ENCODE assay signal across 27 mouse cellular contexts in genomic region chr17:10198231-10198630, GRCm38 (mm10).
DNase-seq lines count a peak whose midpoint lies in the region; ATAC-seq and TF ChIP-seq lines count a peak whose summit lies in the region.
"Had no signal": no experiment of that assay in that cellular context is flagged by ENCODE, and none has a peak within 500 bp of the region (broad histone marks: within the 10 kb centered on the region; RNA-seq: fewer than 3 reads in every experiment).

No protein-coding gene starts in this region.

- 97% methylated on average over 3 of the region's 3 CpGs for WGBS in forebrain, embryonic 14.5 days
- WGBS in forebrain, embryonic 15.5 days, result 89% methylated on average over 3 of the region's 3 CpGs
- 94% methylated on average over 3 of the region's 3 CpGs for WGBS in neural tube, embryonic 13.5 days
- WGBS in olfactory bulb, adult 2 months, result 75% methylated on average over 3 of the region's 3 CpGs

- no peak for TF ChIP-seq POLR2A in olfactory bulb, adult 2 months (IDR thresholded peaks at IDR 0.05; ENCODE audit: insufficient read depth, low read depth, low read length)

- H3K27ac ChIP-seq in forebrain, embryonic 14.5 days (ENCODE audit: low read depth, low read length), result no peak overlapping the region
- no peak overlapping the region for H3K27ac ChIP-seq in forebrain, embryonic 15.5 days (replicated peaks)
- 0 out of 2 replicates have a peak overlapping the region, but pooled peaks have one; percentile 16 for H3K27ac ChIP-seq in neural tube, embryonic 13.5 days (replicated peaks)
- peak overlapping the region; percentile 57; the same call in 1 of the 2 replicates for H3K27ac ChIP-seq in olfactory bulb, adult 2 months (ENCODE audit: insufficient read depth, low read depth, low read length)
- H3K27ac ChIP-seq: forebrain, embryonic 12.5 days; gastrocnemius, adult 2 months; hindbrain, embryonic 12.5 days had no signal

- no peaks in the 10 kb centered on the region for H3K9me3 ChIP-seq in forebrain, embryonic 14.5 days (replicated peaks; ENCODE audit: control insufficient read depth, low read length)
- H3K9me3 ChIP-seq in forebrain, embryonic 15.5 days, result no peaks in the 10 kb centered on the region
- no peaks in the 10 kb centered on the region for H3K9me3 ChIP-seq in neural tube, embryonic 13.5 days
- H3K9me3 ChIP-seq: G1E had no signal

- no peak for DNase-seq in forebrain, embryonic 14.5 days (ENCODE audit: low spot score)
- DNase-seq in neural tube, embryonic 10.5 days (ENCODE audit: extremely low spot score, low spot score), result no peak
- DNase-seq in cerebellum, adult 9-11 months, result no peak
- DNase-seq in ovary, adult 18-20 months (ENCODE audit: low spot score), result no peak
- DNase-seq: adrenal gland, postnatal 10 days; adrenal gland, postnatal 36 days; B cell, adult 2 months; cerebellum, adult 11 months; cerebellum, adult 2 months; cerebellum, postnatal 10 days; cerebellum, postnatal 36 days; embryo, embryonic 11 days; forebrain, postnatal 0 days; gastrocnemius, adult 2 months; gastrocnemius, postnatal 14 days had no signal

- H3K4me3 ChIP-seq in forebrain, embryonic 14.5 days (ENCODE audit: low read depth, low read length), result no peak overlapping the region
- H3K4me3 ChIP-seq in forebrain, embryonic 15.5 days, result no peak overlapping the region
- no peak overlapping the region for H3K4me3 ChIP-seq in neural tube, embryonic 13.5 days
- no peak overlapping the region for H3K4me3 ChIP-seq in olfactory bulb, adult 2 months (ENCODE audit: insufficient read depth, low read depth, low read length)
- H3K4me3 ChIP-seq: erythroblast, embryonic 14.5 days; forebrain, embryonic 12.5 days; gastrocnemius, adult 2 months; hindbrain, embryonic 12.5 days had no signal

- no peak for TF ChIP-seq CTCF in olfactory bulb, adult 2 months (IDR thresholded peaks at IDR 0.05; ENCODE audit: insufficient read depth, low read depth, low read length)

- no peak overlapping the region for H3K4me2 ChIP-seq in forebrain, embryonic 14.5 days (ENCODE audit: low read length)
- no peak overlapping the region for H3K4me2 ChIP-seq in forebrain, embryonic 15.5 days (replicated peaks)
- no peak overlapping the region for H3K4me2 ChIP-seq in neural tube, embryonic 13.5 days
- H3K4me2 ChIP-seq: forebrain, embryonic 12.5 days; heart, embryonic 11.5 days; hindbrain, embryonic 12.5 days had no signal

- ATAC-seq in forebrain, embryonic 14.5 days, result 0 out of 2 replicates have a peak, but pooled peaks have one; percentile 27
- no peak for ATAC-seq in forebrain, embryonic 15.5 days (replicated peaks)
- ATAC-seq in neural tube, embryonic 13.5 days (ENCODE audit: low read depth), result no peak
- ATAC-seq: forebrain, postnatal 0 days; hindbrain, embryonic 16.5 days; inflammation-experienced regulatory T-cells, adult 6 months; Patski had no signal

- no peaks in the 10 kb centered on the region for H3K4me1 ChIP-seq in forebrain, embryonic 14.5 days (ENCODE audit: control insufficient read depth, insufficient read depth, low read length)
- H3K4me1 ChIP-seq in forebrain, embryonic 15.5 days, result no peaks in the 10 kb centered on the region
- H3K4me1 ChIP-seq in neural tube, embryonic 13.5 days (replicated peaks), result no peaks in the 10 kb centered on the region
- no peaks in the 10 kb centered on the region for H3K4me1 ChIP-seq in olfactory bulb, adult 2 months (ENCODE audit: control insufficient read depth, insufficient read depth, low read length)
- H3K4me1 ChIP-seq: forebrain, embryonic 12.5 days; hindbrain, embryonic 12.5 days had no signal

- no peaks in the 10 kb centered on the region for H3K27me3 ChIP-seq in forebrain, embryonic 14.5 days (replicated peaks; ENCODE audit: control insufficient read depth, insufficient read depth, low read length)
- no peaks in the 10 kb centered on the region for H3K27me3 ChIP-seq in forebrain, embryonic 15.5 days
- H3K27me3 ChIP-seq in neural tube, embryonic 13.5 days, result no peaks in the 10 kb centered on the region
- H3K27me3 ChIP-seq: CH12.LX; forebrain, embryonic 12.5 days; hindbrain, embryonic 12.5 days; Patski had no signal

- no peak overlapping the region for H3K9ac ChIP-seq in forebrain, embryonic 14.5 days (ENCODE audit: low read length)
- no peak overlapping the region for H3K9ac ChIP-seq in forebrain, embryonic 15.5 days (replicated peaks)
- H3K9ac ChIP-seq in neural tube, embryonic 13.5 days, result no peak overlapping the region
- H3K9ac ChIP-seq: forebrain, embryonic 12.5 days; forebrain, postnatal 0 days; hindbrain, embryonic 12.5 days had no signal

- H3K36me3 ChIP-seq in forebrain, embryonic 14.5 days (ENCODE audit: control insufficient read depth, insufficient read depth, low read length), result 0 out of 2 replicates have a peak, but pooled peaks cover 5% of the 10 kb centered on the region
- peaks cover 6% of the 10 kb centered on the region; the same call in 1 of the 2 replicates for H3K36me3 ChIP-seq in forebrain, embryonic 15.5 days
- peaks cover 9% of the 10 kb centered on the region; the same call in 1 of the 2 replicates for H3K36me3 ChIP-seq in neural tube, embryonic 13.5 days

Comparison
In these comparisons a context has a peak if more than half of its experiments do, and no peak if none do; other contexts are left out.
1. H3K27ac ChIP-seq: peak in neural tube, embryonic 13.5 days (single experiment) and olfactory bulb, adult 2 months (single experiment); none in forebrain, embryonic 14.5 days (single experiment) and forebrain, embryonic 15.5 days (single experiment).